Mouse (Mus musculus) hindbrain, embryonic 13.5 days (tissue): ENCODE measurements around the gene Mlip. TPM values are rescaled to one million over a fixed set of nuclear protein-coding genes. Genes with fewer than 3 reads are reported as not detected.

Experiments
- ATAC-seq: fragments of 200-750 bp; cut with Nextera tagmentation; 2 replicates; pipeline ENCODE4 v1.8.0; 2017; ENCODE audit warnings: moderate TSS enrichment; ENCODE audit not compliant: low FRiP score
- H3K27ac ChIP-seq: fragments of 300-500 bp; sonication (generic); 2 replicates; pipeline ENCODE4 v1.5.1; 2015; ENCODE audit warnings: inconsistent platforms, mild to moderate bottlenecking, moderate library complexity
- H3K27me3 ChIP-seq: fragments of 300-500 bp; sonication (generic); 2 replicates; pipeline ENCODE4 v1.6.1; 2015; ENCODE audit warnings: mild to moderate bottlenecking, inconsistent platforms
- H3K36me3 ChIP-seq: fragments of 300-500 bp; sonication (generic); 2 replicates; pipeline ENCODE4 v1.6.1; 2015; ENCODE audit warnings: mild to moderate bottlenecking, inconsistent platforms
- H3K4me1 ChIP-seq: fragments of 300-500 bp; sonication (generic); replicated peaks from 2 replicates; pipeline ENCODE4 v1.6.1; 2015; ENCODE audit warnings: inconsistent platforms
- H3K4me2 ChIP-seq: fragments of 300-500 bp; sonication (generic); 2 replicates; pipeline ENCODE4 v1.6.1; 2015; ENCODE audit warnings: inconsistent platforms, mild to moderate bottlenecking, moderate library complexity
- H3K4me3 ChIP-seq: fragments of 300-500 bp; sonication (generic); 2 replicates; pipeline ENCODE4 v1.5.1; 2015; ENCODE audit warnings: mild to moderate bottlenecking, inconsistent platforms
- H3K9ac ChIP-seq: fragments of 300-500 bp; sonication (generic); 2 replicates; pipeline ENCODE4 v1.6.1; 2015; ENCODE audit warnings: mild to moderate bottlenecking, inconsistent platforms
- H3K9me3 ChIP-seq: fragments of 300-500 bp; sonication (generic); 2 replicates; pipeline ENCODE4 v1.6.1; 2016; ENCODE audit warnings: inconsistent platforms
- WGBS: fragments of 180-500 bp; shearing (Covaris S2); methylation state at CpG from one replicate; pipeline ENCODE4 v1.1.7; 2015; 5-methylcytosine and 5-hydroxymethylcytosine counted together
- polyA plus RNA-seq: library from polyadenylated mRNA; unstranded; fragments of >200 nt; fragmentation: Nextera tagmentation; extraction: Ambion mirVana; gene quantifications from 2 replicates; pipeline ENCODE4 v1.2.1, GENCODE M21; 2015

The Mlip gene
- polyA plus RNA-seq, 1 experiment from 2014 or later = 0.99 TPM

DNA sequence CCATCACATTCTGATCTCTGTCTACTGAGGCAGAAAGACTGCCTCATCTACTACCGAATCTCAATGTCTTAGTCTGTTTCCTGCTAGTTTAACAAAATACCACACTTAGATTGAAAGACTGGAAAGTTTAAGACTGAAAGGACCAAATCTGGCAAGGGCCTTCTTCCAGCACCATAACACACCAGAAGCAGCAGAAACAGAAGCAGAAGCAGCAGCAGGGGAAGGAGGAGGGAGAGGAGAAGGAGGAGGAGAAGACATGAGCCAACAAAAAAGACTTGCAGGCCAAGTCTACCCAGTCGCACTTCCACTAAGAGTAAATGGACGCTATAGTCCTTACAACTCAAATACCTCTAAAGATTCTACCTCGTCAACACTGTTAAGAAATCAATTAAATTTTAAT, 80.0 kb downstream of the Mlip start:
- Histone ChIP-seq H3K9ac (no peak overlapping the region), H3K27me3 (no peaks in the 10 kb centered on the region), H3K36me3 (no peaks in the 10 kb centered on the region), H3K9me3 (no peaks in the 10 kb centered on the region), H3K4me1 (no peaks in the 10 kb centered on the region; the same call in 1 of the 2 replicates), H3K4me3 (no peak overlapping the region), H3K4me2 (no peak overlapping the region), H3K27ac (no peak overlapping the region)
- 95% methylated on average over 4 of the region's 4 CpGs for WGBS
- no peak for ATAC-seq

GRCm38 (mm10) chr9:77265268-77266017, 87.3 kb downstream of the Mlip start:
- Histone ChIP-seq H3K4me1 (no peaks in the 10 kb centered on the region; the same call in 1 of the 2 replicates), H3K9me3 (no peaks in the 10 kb centered on the region), H3K27ac (no peak overlapping the region), H3K9ac (no peak overlapping the region), H3K4me2 (no peak overlapping the region), H3K27me3 (no peaks in the 10 kb centered on the region), H3K36me3 (no peaks in the 10 kb centered on the region), H3K4me3 (no peak overlapping the region)
- no peak for ATAC-seq
- WGBS = 84% methylated on average over 4 of the region's 4 CpGs

- no peak overlapping the region for H3K27ac ChIP-seq
- no peaks in the 10 kb centered on the region for H3K4me1 ChIP-seq
- H3K9me3 ChIP-seq = no peaks in the 10 kb centered on the region
- H3K4me3 ChIP-seq = no peak overlapping the region
- no peaks in the 10 kb centered on the region for H3K27me3 ChIP-seq
- no peaks in the 10 kb centered on the region for H3K36me3 ChIP-seq
- 75% methylated on average over 4 of the region's 4 CpGs for WGBS
- ATAC-seq = no peak
- H3K9ac ChIP-seq = no peak overlapping the region
- no peak overlapping the region for H3K4me2 ChIP-seq
Observed at GRCm38 (mm10) chr9:77259052-77259451, 93.7 kb downstream of the Mlip start.

DNA sequence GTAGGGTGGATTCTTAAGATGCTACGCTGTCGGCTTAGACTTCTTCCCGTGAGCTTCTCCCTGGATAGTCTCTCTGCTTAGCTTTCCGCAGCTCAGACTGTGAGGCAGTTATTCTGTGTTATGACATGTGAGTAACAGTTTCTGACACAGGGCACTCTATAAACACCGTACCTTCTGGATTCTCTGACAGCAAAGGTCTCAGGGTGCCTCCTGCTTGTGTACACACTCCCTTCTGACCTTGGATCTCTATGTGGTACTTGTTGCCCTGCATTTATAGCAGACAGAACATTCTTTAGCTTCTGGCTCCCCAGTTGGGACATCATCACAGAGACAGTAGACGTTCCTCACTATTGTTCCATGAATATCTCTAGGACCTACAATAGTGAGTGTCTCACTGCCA, 94.5 kb downstream of the Mlip start:
- H3K36me3 ChIP-seq = no peaks in the 10 kb centered on the region
- H3K27ac ChIP-seq = no peak overlapping the region
- no peak overlapping the region for H3K4me2 ChIP-seq
- no peak for ATAC-seq
- no peak overlapping the region for H3K9ac ChIP-seq
- no peak overlapping the region for H3K4me3 ChIP-seq
- H3K27me3 ChIP-seq = no peaks in the 10 kb centered on the region
- no peaks in the 10 kb centered on the region for H3K4me1 ChIP-seq
- H3K9me3 ChIP-seq = no peaks in the 10 kb centered on the region
- 88% methylated on average over 6 of the region's 6 CpGs for WGBS

- H3K36me3 ChIP-seq = no peaks in the 10 kb centered on the region
- ATAC-seq = no peak
- WGBS = 93% methylated on average over 3 of the region's 3 CpGs
- no peak overlapping the region for H3K9ac ChIP-seq
- H3K27me3 ChIP-seq = no peaks in the 10 kb centered on the region
- no peak overlapping the region for H3K27ac ChIP-seq
- no peaks in the 10 kb centered on the region for H3K4me1 ChIP-seq
- H3K9me3 ChIP-seq = no peaks in the 10 kb centered on the region
- H3K4me2 ChIP-seq = no peak overlapping the region
- H3K4me3 ChIP-seq = no peak overlapping the region
Observed at GRCm38 (mm10) chr9:77254514-77254913, 98.3 kb downstream of the Mlip start.

DNA sequence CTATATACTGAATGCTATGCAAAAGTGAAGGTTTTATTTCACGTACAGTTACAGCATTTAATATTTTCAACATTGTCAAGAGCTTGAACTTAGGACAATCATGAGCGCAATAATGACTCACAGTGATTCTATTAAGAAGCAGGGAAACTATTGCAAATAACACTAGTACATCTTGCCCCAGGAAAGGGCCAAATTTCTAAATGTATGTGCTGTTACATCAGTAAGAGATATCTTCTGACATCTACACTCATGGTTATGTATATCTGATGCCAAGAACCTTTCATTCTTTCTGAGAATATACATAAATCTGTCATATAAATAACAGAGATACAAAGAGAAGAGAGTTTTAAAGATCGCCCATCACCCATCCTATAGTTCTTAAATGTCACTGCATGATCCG, 100.0 kb downstream of the Mlip start:
- 93% methylated on average over 4 of the region's 4 CpGs for WGBS
- H3K4me1 ChIP-seq = no peaks in the 10 kb centered on the region

DNA sequence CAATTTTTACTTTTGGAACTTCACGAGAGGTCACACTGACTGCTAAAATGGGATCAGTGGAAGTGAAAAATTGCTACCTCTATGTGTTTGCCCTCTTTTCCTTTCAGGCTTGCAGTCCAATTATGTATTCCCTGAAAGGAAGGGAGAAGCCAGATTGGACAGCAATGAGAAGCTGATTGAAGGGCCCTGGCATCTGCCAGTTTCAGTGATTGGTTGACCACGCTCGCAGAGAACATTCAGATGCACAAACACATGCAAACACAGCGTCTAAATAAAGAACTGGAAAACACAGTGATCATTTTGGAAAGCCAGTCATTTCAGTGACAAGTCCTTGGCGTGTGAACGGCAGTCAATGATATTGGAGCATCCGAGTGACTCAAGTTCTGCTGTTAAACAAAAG, 100.6 kb downstream of the Mlip start:
- Histone ChIP-seq H3K9me3 (no peaks in the 10 kb centered on the region), H3K27ac (no peak overlapping the region), H3K9ac (no peak overlapping the region), H3K36me3 (no peaks in the 10 kb centered on the region), H3K4me3 (no peak overlapping the region), H3K4me2 (no peak overlapping the region), H3K27me3 (no peaks in the 10 kb centered on the region), H3K4me1 (no peaks in the 10 kb centered on the region)
- ATAC-seq = no peak
- 79% methylated on average over 7 of the region's 7 CpGs for WGBS

More for the DNA sequence above, 100.0 kb downstream of the Mlip start:
- H3K27ac ChIP-seq = no peak overlapping the region
- no peak overlapping the region for H3K4me3 ChIP-seq
- H3K4me2 ChIP-seq = no peak overlapping the region
- no peak overlapping the region for H3K9ac ChIP-seq
- H3K27me3 ChIP-seq = no peaks in the 10 kb centered on the region
- no peaks in the 10 kb centered on the region for H3K36me3 ChIP-seq
- no peaks in the 10 kb centered on the region for H3K9me3 ChIP-seq
- no peak for ATAC-seq

- WGBS = 91% methylated on average over 17 of the region's 18 CpGs
- H3K4me1 ChIP-seq = no peaks in the 10 kb centered on the region
- H3K27me3 ChIP-seq = no peaks in the 10 kb centered on the region
- no peak for ATAC-seq
- no peak overlapping the region for H3K4me3 ChIP-seq
- no peak overlapping the region for H3K27ac ChIP-seq
- no peaks in the 10 kb centered on the region for H3K36me3 ChIP-seq
- no peak overlapping the region for H3K4me2 ChIP-seq
- no peaks in the 10 kb centered on the region for H3K9me3 ChIP-seq
- H3K9ac ChIP-seq = no peak overlapping the region
Observed at GRCm38 (mm10) chr9:77251511-77252112, 101.2 kb downstream of the Mlip start.

DNA sequence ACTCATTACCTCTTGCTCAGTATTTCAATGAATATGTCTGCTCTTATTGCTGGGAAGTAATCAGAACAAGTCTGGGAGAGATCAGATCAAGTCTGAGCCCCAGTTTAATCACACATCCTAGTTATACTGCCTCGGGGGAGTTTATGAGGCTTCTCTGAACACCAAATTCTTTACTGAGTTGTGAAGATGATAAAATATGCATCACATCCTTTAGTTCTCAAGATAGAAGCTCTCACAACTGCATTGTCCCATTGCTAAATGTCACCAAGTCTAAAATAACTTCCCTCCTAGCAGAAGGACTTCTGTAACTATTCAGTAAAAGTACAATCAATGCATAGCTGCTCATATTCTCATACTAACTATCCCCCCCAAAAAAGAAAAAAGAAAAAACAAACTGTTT, 154.5 kb downstream of the Mlip start:
- no peak for ATAC-seq
- H3K9me3 ChIP-seq = no peaks in the 10 kb centered on the region
- no peak overlapping the region for H3K27ac ChIP-seq
- WGBS = 83% methylated on average over 1 of the region's 1 CpGs
- H3K9ac ChIP-seq = no peak overlapping the region
- H3K4me3 ChIP-seq = no peak overlapping the region
- no peak overlapping the region for H3K4me2 ChIP-seq
- no peaks in the 10 kb centered on the region for H3K27me3 ChIP-seq
- no peaks in the 10 kb centered on the region for H3K36me3 ChIP-seq
- no peaks in the 10 kb centered on the region for H3K4me1 ChIP-seq

- ATAC-seq = no peak
- H3K9ac ChIP-seq = no peak overlapping the region
- H3K4me2 ChIP-seq = no peak overlapping the region
- no peaks in the 10 kb centered on the region for H3K36me3 ChIP-seq
- no peaks in the 10 kb centered on the region; the same call in 1 of the 2 replicates for H3K4me1 ChIP-seq
- no peaks in the 10 kb centered on the region for H3K9me3 ChIP-seq
- no peaks in the 10 kb centered on the region for H3K27me3 ChIP-seq
- H3K4me3 ChIP-seq = no peak overlapping the region
- no peak overlapping the region for H3K27ac ChIP-seq
- WGBS = 82% methylated on average over 3 of the region's 3 CpGs
Observed at GRCm38 (mm10) chr9:77179486-77179885, 173.3 kb downstream of the Mlip start.

DNA sequence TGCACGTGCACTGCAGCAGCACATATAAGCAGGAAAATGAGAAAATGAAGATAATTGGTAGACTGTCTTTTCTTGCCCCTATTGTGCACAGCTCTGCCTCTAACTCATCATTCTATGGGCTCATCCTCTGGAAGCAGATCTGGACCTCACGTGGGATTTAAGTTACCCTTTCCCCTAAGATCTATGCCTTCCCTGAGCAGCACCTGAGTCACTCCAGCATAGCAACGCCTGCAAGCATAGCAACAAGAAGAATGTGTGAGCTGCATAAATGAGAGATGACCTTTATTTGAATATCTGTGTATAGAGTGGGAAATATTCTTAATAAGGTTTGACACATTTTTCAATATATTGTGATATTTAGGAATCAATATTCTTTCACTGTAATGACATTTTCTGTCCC, 176.9 kb downstream of the Mlip start:
- H3K4me3 ChIP-seq = no peak overlapping the region
- no peaks in the 10 kb centered on the region for H3K27me3 ChIP-seq
- WGBS = 75% methylated on average over 3 of the region's 3 CpGs
- ATAC-seq = no peak
- no peak overlapping the region for H3K9ac ChIP-seq
- no peaks in the 10 kb centered on the region; the same call in 1 of the 2 replicates for H3K4me1 ChIP-seq
- no peaks in the 10 kb centered on the region for H3K36me3 ChIP-seq
- no peaks in the 10 kb centered on the region for H3K9me3 ChIP-seq
- H3K4me2 ChIP-seq = no peak overlapping the region
- H3K27ac ChIP-seq = no peak overlapping the region

DNA sequence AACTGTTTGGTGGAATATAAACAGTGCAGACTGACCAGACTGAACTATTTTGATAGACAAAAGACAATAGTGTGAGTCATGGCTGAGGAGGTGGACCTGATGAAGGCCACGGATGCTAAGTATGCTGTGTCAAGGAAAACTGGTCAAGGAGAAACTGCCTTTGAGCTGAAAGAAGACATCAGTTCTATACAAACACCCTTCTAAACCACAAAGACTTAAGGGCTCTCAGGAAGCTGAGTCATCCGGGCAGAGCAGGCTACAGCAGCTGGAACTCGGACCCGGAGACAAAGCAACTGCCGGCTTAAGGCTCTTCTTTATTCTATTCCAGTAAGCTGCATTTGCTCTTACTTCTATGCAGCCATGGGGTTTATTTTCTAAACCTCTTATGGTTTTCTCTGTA, 180.7 kb downstream of the Mlip start:
- Histone ChIP-seq H3K9ac (no peak overlapping the region), H3K4me2 (no peak overlapping the region), H3K4me1 (no peaks in the 10 kb centered on the region; the same call in 1 of the 2 replicates), H3K27me3 (no peaks in the 10 kb centered on the region), H3K4me3 (no peak overlapping the region), H3K27ac (no peak overlapping the region), H3K36me3 (no peaks in the 10 kb centered on the region), H3K9me3 (no peaks in the 10 kb centered on the region)
- no peak for ATAC-seq
- WGBS = 83% methylated on average over 5 of the region's 5 CpGs

DNA sequence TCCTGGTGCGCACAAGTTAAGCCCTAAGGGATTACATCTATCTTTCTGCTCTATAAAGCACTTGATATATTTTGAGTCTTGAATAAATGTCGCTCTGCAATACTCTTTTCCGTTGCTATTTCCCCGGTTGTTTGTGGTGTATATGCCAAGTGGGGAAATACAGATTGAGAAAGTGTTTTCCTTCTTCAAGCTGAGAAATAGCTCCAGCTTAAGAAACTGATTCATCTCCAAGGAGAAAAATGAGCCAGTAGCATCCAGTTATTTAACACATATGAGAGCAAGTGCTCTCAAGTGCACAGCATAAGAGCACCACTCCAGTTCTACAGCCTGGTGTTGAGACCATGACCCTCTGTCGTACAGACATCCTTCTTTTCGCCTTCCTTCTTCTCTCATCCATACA, 186.9 kb downstream of the Mlip start:
- Histone ChIP-seq H3K4me2 (no peak overlapping the region), H3K36me3 (no peaks in the 10 kb centered on the region), H3K27ac (no peak overlapping the region), H3K9me3 (no peaks in the 10 kb centered on the region), H3K27me3 (no peaks in the 10 kb centered on the region), H3K9ac (no peak overlapping the region), H3K4me3 (no peak overlapping the region), H3K4me1 (0 out of 2 replicates have a peak, but pooled peaks cover 2% of the 10 kb centered on the region)
- 79% methylated on average over 6 of the region's 6 CpGs for WGBS
- no peak for ATAC-seq
